Mouse (Mus musculus) lung, adult 2 months (tissue): ENCODE measurements at regions not wholly inside any gene's neighbourhood (a gene's known extent, or its start where the extent isn't known, plus 50 kb on each side); places are given as distances from the start of the nearest gene placed in this dataset.

Experiments used
- CTCF ChIP-seq: fragments of 200-500 bp; IDR thresholded peaks from 2 replicates; pipeline ENCODE4 v1.5.1; 2011; ENCODE audit warnings: mild to moderate bottlenecking, low read length, control low read depth; ENCODE audit not compliant: insufficient read depth
- POLR2A ChIP-seq: fragments of 200-500 bp; IDR thresholded peaks from 2 replicates; pipeline ENCODE4 v1.6.1; 2011; ENCODE audit warnings: low read depth, mild to moderate bottlenecking, control low read depth, low read length, borderline replicate concordance; ENCODE audit errors: extremely low read depth

DNA sequence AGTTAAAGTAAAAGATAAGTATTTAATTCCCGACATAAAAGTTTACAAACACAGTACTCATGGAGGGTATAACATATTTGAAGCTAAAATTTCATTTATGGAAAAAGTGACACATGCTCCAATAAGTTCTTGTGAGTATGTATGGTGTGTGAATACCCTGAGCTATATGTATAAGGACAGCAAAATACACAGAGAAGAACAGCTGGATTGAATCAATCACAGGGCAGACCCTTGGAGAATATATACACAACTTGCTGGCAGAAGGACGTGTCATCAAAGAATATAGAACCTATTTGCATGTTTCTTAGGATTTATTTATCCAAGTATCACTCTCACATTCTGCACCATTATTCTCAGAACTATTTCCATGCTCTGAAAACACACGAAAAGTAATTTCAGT is 686.9 kb downstream of the Flrt2 start:
- TF ChIP-seq CTCF = no peak
- TF ChIP-seq POLR2A = no peak
